Mouse (Mus musculus) spleen, postnatal 4 days (tissue): Measurements from ENCODE around the gene Dap.

Source experiments
- DNase-seq, 2 experiments: peaks; one replicate each; pipeline ENCODE4 v3.0.0; 2022; ENCODE audit warnings: low spot score in 2 of 2

The Dap gene

GRCm38 (mm10) chr15:31237368-31237767 lies 13.3 kb downstream of the Dap start:
- DNase-seq: no peak

- DNase-seq: no peak
Measured at GRCm38 (mm10) chr15:31237898-31238297, 13.8 kb downstream of the Dap start.

GRCm38 (mm10) chr15:31238611-31239010 lies 14.5 kb downstream of the Dap start:
- DNase-seq: no peak

GRCm38 (mm10) chr15:31239713-31240112 lies 15.6 kb downstream of the Dap start:
- no peak for DNase-seq

- no peak for DNase-seq
Measured at GRCm38 (mm10) chr15:31240181-31240580, 16.1 kb downstream of the Dap start.

- no peak for DNase-seq
Measured at GRCm38 (mm10) chr15:31243260-31243659, 19.1 kb downstream of the Dap start.

- no peak for DNase-seq
Measured at GRCm38 (mm10) chr15:31244696-31245445, 20.8 kb downstream of the Dap start.

- no peak for DNase-seq
Measured at GRCm38 (mm10) chr15:31245934-31246333, 21.8 kb downstream of the Dap start.

- DNase-seq: no peak
Measured at GRCm38 (mm10) chr15:31247035-31247434, 22.9 kb downstream of the Dap start.

- no peak for DNase-seq
Measured at GRCm38 (mm10) chr15:31248882-31249281, 24.8 kb downstream of the Dap start.

GRCm38 (mm10) chr15:31250027-31250426 lies 25.9 kb downstream of the Dap start:
- DNase-seq: no peak

GRCm38 (mm10) chr15:31250676-31251075 lies 26.6 kb downstream of the Dap start:
- no peak for DNase-seq

- DNase-seq: no peak
Measured at GRCm38 (mm10) chr15:31251189-31251588, 27.1 kb downstream of the Dap start.

GRCm38 (mm10) chr15:31252590-31253311 lies 28.6 kb downstream of the Dap start:
- DNase-seq: no peak

- no peak for DNase-seq
Measured at GRCm38 (mm10) chr15:31253380-31253779, 29.3 kb downstream of the Dap start.

GRCm38 (mm10) chr15:31253963-31254362 lies 29.8 kb downstream of the Dap start:
- DNase-seq: no peak

- no peak for DNase-seq
Measured at GRCm38 (mm10) chr15:31254939-31255535, 30.9 kb downstream of the Dap start.

- DNase-seq: no peak
Measured at GRCm38 (mm10) chr15:31255762-31256161, 31.6 kb downstream of the Dap start.

GRCm38 (mm10) chr15:31257329-31257728 lies 33.2 kb downstream of the Dap start:
- DNase-seq: no peak

GRCm38 (mm10) chr15:31258029-31258692 lies 34.0 kb downstream of the Dap start:
- DNase-seq: no peak

- DNase-seq: no peak
Measured at GRCm38 (mm10) chr15:31258693-31259439, 34.8 kb downstream of the Dap start.

- no peak for DNase-seq
Measured at GRCm38 (mm10) chr15:31261094-31261493, 37.0 kb downstream of the Dap start.
